Mouse (Mus musculus): ENCODE results near the gene Peg3. TPM values are rescaled to one million over a fixed set of nuclear protein-coding genes. Genes with fewer than 3 reads are reported as not detected.

The Peg3 gene
- polyA plus RNA-seq, 1 experiment = 1.0 TPM

GRCm38 (mm10) chr7:6728263-6728931 lies 1.8 kb downstream of the Peg3 start:
- no peaks in the 10 kb centered on the region for H3K36me3 ChIP-seq (ENCODE audit: control insufficient read depth, insufficient read depth, low read length)
- no peak for DNase-seq
- WGBS = 60% methylated on average over 19 of the region's 19 CpGs
- no peaks in the 10 kb centered on the region for H3K27me3 ChIP-seq (ENCODE audit: control insufficient read depth, insufficient read depth, low read length)
- H3K4me3 ChIP-seq (ENCODE audit: control insufficient read depth, insufficient read depth, low read length) = no peak overlapping the region
- no peaks in the 10 kb centered on the region for H3K4me1 ChIP-seq (replicated peaks; ENCODE audit: control insufficient read depth, insufficient read depth, low read length)
- TF ChIP-seq CTCF (IDR thresholded peaks at IDR 0.05; ENCODE audit: borderline replicate concordance, control insufficient read depth, extremely low read depth, insufficient read depth, low read length, poor library complexity) (no peak), POLR2A (IDR thresholded peaks at IDR 0.05; ENCODE audit: control insufficient read depth, extremely low read depth, insufficient read depth, low read length, poor library complexity) (no peak)
- no peak overlapping the region for H3K27ac ChIP-seq (ENCODE audit: control insufficient read depth, insufficient read depth, low read length)

- Histone ChIP-seq H3K27me3 (ENCODE audit: control insufficient read depth, insufficient read depth, low read length) (no peaks in the 10 kb centered on the region), H3K4me3 (ENCODE audit: control insufficient read depth, insufficient read depth, low read length) (no peak overlapping the region), H3K36me3 (ENCODE audit: control insufficient read depth, insufficient read depth, low read length) (no peaks in the 10 kb centered on the region), H3K4me1 (replicated peaks; ENCODE audit: control insufficient read depth, insufficient read depth, low read length) (no peaks in the 10 kb centered on the region), H3K27ac (ENCODE audit: control insufficient read depth, insufficient read depth, low read length) (no peak overlapping the region)
- no peak for DNase-seq
- 65% methylated on average over 19 of the region's 19 CpGs for WGBS
- no peak for TF ChIP-seq CTCF (IDR thresholded peaks at IDR 0.05; ENCODE audit: borderline replicate concordance, control insufficient read depth, extremely low read depth, insufficient read depth, low read length, poor library complexity)
- TF ChIP-seq POLR2A (IDR thresholded peaks at IDR 0.05; ENCODE audit: control insufficient read depth, extremely low read depth, insufficient read depth, low read length, poor library complexity) = no peak
These were observed 2.7 kb downstream of the Peg3 start for GRCm38 (mm10) chr7:6727351-6728121.

GRCm38 (mm10) chr7:6709396-6709795 lies 20.8 kb downstream of the Peg3 start:
- Histone ChIP-seq H3K27ac (ENCODE audit: control insufficient read depth, insufficient read depth, low read length) (no peak overlapping the region), H3K4me1 (replicated peaks; ENCODE audit: control insufficient read depth, insufficient read depth, low read length) (no peaks in the 10 kb centered on the region), H3K4me3 (ENCODE audit: control insufficient read depth, insufficient read depth, low read length) (no peak overlapping the region), H3K36me3 (ENCODE audit: control insufficient read depth, insufficient read depth, low read length) (no peaks in the 10 kb centered on the region), H3K27me3 (ENCODE audit: control insufficient read depth, insufficient read depth, low read length) (no peaks in the 10 kb centered on the region)
- no peak for DNase-seq
- TF ChIP-seq CTCF (IDR thresholded peaks at IDR 0.05; ENCODE audit: borderline replicate concordance, control insufficient read depth, extremely low read depth, insufficient read depth, low read length, poor library complexity) (no peak), POLR2A (IDR thresholded peaks at IDR 0.05; ENCODE audit: control insufficient read depth, extremely low read depth, insufficient read depth, low read length, poor library complexity) (no peak)
- WGBS = 95% methylated on average over 15 of the region's 15 CpGs

DNA sequence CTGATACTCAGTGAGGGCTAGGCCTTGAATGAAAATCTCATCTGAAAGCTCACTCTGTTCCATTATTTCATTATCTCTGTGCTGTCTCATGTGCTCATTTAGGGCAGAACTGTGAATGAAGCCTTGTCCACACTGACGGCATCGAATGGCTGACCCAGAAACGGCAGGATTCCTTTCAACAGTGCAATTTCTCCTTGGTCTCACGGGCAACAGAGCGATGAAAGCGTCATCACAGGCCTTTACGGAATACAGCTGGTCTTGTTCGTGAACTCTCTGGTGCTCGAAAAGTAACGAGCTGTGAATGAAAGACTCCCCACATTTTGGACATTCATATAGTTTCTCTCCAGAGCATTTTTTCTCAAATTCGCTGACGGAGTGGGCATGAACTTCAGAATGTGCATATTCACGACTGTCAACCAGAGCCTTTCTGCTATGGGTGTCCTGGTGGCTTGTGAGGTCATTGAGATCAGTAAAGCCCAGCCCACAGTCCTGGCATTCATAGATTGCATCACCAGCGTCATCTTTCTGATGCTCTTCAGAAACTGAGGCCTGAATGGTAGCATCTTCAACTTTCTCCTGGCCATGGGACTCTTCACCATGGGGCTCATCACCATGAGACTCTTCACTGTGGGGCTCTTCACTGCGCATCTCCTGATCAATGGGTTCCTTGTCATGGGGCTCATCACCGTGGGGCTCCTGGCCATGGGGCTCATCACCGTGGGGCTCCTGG lies 21.6 kb downstream of the Peg3 start:
- TF ChIP-seq POLR2A (IDR thresholded peaks at IDR 0.05; ENCODE audit: control insufficient read depth, extremely low read depth, insufficient read depth, low read length, poor library complexity) (no peak), CTCF (IDR thresholded peaks at IDR 0.05; ENCODE audit: borderline replicate concordance, control insufficient read depth, extremely low read depth, insufficient read depth, low read length, poor library complexity) (no peak)
- H3K27me3 ChIP-seq (ENCODE audit: control insufficient read depth, insufficient read depth, low read length) = no peaks in the 10 kb centered on the region
- 95% methylated on average over 17 of the region's 17 CpGs for WGBS
- no peaks in the 10 kb centered on the region for H3K36me3 ChIP-seq (ENCODE audit: control insufficient read depth, insufficient read depth, low read length)
- no peaks in the 10 kb centered on the region for H3K4me1 ChIP-seq (replicated peaks; ENCODE audit: control insufficient read depth, insufficient read depth, low read length)
- H3K4me3 ChIP-seq (ENCODE audit: control insufficient read depth, insufficient read depth, low read length) = no peak overlapping the region
- no peak for DNase-seq
- no peak overlapping the region for H3K27ac ChIP-seq (ENCODE audit: control insufficient read depth, insufficient read depth, low read length)

- Histone ChIP-seq H3K27me3 (ENCODE audit: control insufficient read depth, insufficient read depth, low read length) (no peaks in the 10 kb centered on the region), H3K4me1 (replicated peaks; ENCODE audit: control insufficient read depth, insufficient read depth, low read length) (no peaks in the 10 kb centered on the region), H3K36me3 (ENCODE audit: control insufficient read depth, insufficient read depth, low read length) (no peaks in the 10 kb centered on the region), H3K27ac (ENCODE audit: control insufficient read depth, insufficient read depth, low read length) (no peak overlapping the region), H3K4me3 (ENCODE audit: control insufficient read depth, insufficient read depth, low read length) (no peak overlapping the region)
- TF ChIP-seq POLR2A (IDR thresholded peaks at IDR 0.05; ENCODE audit: control insufficient read depth, extremely low read depth, insufficient read depth, low read length, poor library complexity) (no peak), CTCF (IDR thresholded peaks at IDR 0.05; ENCODE audit: borderline replicate concordance, control insufficient read depth, extremely low read depth, insufficient read depth, low read length, poor library complexity) (no peak)
- 94% methylated on average over 23 of the region's 23 CpGs for WGBS
- no peak for DNase-seq
These were observed 22.7 kb downstream of the Peg3 start for GRCm38 (mm10) chr7:6707416-6708015.

DNA sequence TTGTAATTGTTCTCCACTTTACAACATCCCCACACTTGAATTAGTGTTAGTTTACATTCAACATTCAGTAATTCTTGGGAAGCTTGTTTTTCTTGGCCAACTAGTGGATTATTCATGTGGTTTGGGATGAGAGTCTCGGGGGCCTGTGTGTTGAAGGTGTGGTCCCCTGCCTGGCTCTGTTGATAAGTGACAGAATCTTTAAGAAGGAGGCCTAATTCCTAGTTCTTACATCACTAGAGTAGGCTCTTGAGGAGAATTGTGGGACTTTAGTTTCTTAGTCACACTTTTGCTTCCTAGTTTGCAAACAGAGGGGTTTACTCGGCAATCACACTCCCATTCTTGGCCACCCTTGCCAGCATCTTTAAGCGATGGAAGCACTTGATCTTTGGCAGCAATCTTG lies 31.0 kb downstream of the Peg3 start:
- 78% methylated on average over 3 of the region's 3 CpGs for WGBS
- no peak for TF ChIP-seq POLR2A (IDR thresholded peaks at IDR 0.05; ENCODE audit: control insufficient read depth, extremely low read depth, insufficient read depth, low read length, poor library complexity)
- TF ChIP-seq CTCF (IDR thresholded peaks at IDR 0.05; ENCODE audit: borderline replicate concordance, control insufficient read depth, extremely low read depth, insufficient read depth, low read length, poor library complexity) = no peak
- H3K4me3 ChIP-seq (ENCODE audit: control insufficient read depth, insufficient read depth, low read length) = no peak overlapping the region

More for the DNA sequence above, 31.0 kb downstream of the Peg3 start:
- H3K4me1 ChIP-seq (replicated peaks; ENCODE audit: control insufficient read depth, insufficient read depth, low read length) = no peaks in the 10 kb centered on the region
- no peak overlapping the region for H3K27ac ChIP-seq (ENCODE audit: control insufficient read depth, insufficient read depth, low read length)
- no peak for DNase-seq
- H3K27me3 ChIP-seq (ENCODE audit: control insufficient read depth, insufficient read depth, low read length) = no peaks in the 10 kb centered on the region
- no peaks in the 10 kb centered on the region for H3K36me3 ChIP-seq (ENCODE audit: control insufficient read depth, insufficient read depth, low read length)

Measured in thymus, adult 2 months (tissue).